Mouse (Mus musculus) c-Kit-positive CD71-positive TER-119-positive erythroid progenitor cells, embryonic 14.5 days (primary cell): ENCODE data around the gene Man1a.

Experiments
- DNase-seq: peaks from one replicate; pipeline ENCODE4 v3.0.0-alpha.2; 2013; ENCODE audit warnings: low spot score

The Man1a gene

DNA sequence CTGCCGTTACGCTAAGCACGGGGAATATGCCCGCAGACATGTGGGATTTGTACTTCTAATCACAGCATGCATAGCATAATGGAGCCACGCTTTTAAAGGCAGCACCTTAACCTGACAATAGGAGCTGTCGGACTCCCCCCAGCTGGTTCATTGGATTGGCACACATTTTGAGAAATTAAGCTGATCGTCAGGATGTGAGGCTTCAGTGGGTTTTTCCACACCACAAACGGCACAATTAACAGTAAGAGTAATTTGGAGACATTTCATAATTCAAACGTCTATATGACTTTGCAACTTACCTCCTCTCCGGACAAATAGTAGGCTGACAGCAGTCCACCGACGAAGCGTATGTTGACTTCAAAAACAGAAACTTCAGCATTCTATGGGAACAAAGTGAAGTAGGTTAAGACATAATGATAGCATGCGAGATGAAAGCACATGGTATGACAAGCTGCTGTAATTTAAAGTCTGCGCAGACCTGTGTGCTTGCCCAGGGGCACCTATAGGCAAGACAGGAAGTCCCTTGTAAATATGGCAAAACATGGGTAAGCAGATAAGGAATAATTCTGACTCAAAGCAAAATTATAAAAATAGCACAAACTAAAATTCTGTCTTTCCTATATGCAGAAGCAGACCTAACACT lies 62.2 kb downstream of the Man1a start:
- DNase-seq = no peak

DNA sequence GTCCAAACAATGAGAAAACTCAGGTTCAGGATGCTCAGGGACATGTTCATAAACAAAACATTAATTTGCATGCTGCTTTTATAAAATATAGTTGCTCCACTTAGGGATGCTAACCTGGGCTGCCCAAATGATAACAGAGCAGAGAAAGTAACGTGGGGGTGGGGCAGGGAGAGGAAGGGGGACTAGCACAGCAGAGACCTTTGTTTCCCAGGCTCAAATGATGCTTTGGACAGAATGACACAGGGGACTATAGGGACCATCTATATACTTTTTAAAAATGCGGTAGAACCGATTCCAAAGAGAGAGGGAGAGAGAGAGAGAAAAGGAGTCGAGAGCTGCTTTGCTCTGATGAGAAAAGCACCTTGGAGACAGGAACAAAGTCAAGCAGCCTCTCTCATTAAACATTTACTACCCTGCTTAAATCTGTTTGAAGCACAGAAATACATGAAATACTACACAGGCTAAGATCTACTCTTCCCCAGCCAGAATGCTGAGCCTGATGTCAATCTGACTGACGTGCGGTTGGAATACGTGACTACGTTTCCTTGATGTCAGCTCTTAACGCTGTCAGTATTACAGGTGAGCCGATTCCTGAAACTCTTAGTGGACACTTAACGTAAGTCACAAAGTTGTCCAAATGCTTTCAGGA lies 63.1 kb downstream of the Man1a start:
- DNase-seq = no peak

DNA sequence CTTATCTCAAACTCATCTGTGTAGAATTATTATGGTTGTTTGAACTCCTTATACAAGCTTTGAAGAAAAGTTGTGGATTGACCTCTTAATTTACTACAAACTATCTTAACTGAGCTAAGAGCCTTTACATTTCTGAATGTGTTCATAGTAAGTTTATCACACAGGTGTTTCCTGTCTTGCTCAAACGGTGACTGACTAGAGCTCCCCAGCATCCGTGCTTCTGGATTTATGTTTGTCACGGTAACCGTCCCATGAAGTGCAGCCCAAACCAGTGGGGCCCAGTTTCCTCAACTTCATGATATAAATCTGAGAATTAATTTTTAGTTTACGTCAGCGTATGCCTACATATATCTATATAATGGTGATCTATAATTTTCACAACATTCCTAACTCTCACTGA lies 67.3 kb downstream of the Man1a start:
- DNase-seq = no peak

DNA sequence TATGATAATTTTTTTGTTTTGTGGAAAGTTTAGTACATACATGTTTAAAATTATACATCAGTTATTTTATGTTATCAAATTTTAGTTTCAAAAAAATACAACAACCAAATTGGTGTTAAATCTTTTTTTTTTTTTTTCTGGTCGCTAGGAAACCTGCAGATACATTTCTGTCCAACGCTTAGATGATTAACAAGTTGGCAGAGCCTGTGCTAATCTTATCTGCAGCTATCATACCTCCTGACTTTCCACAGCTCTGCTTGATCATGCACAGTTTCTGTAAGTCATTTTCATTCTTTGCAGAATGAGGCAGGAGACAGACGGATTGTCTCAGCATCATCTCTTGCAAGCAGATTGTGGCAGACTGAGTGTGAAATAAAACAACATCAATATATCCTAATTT lies 69.5 kb downstream of the Man1a start:
- no peak for DNase-seq

- no peak for DNase-seq
Measured at GRCm38 (mm10) chr10:54005847-54006246, 70.6 kb downstream of the Man1a start.

- DNase-seq = no peak
Measured at GRCm38 (mm10) chr10:54002936-54003335, 73.5 kb downstream of the Man1a start.

DNA sequence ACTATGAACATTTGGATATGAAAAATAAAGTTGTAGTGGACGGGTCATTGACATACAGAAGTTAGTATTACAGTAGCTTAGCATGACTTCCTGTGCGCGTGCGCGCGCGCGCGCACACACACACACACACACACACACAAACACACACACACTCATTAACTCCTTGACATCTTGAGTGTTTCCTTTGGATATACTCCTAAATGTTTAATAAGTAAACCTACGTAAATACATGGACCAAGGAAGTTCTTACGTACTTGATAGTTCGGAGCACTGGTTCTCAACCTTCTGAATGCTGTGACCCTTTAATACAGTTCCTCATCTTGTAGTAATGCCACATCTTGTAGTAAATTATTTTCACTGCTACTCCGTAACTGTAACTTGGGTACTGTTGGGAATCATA lies 79.1 kb downstream of the Man1a start:
- DNase-seq = no peak

- no peak for DNase-seq
Measured at GRCm38 (mm10) chr10:53996216-53996615, 80.2 kb downstream of the Man1a start.

- DNase-seq = no peak
Measured at GRCm38 (mm10) chr10:53994591-53994990, 81.8 kb downstream of the Man1a start.

GRCm38 (mm10) chr10:53990434-53990833 lies 86.0 kb downstream of the Man1a start:
- DNase-seq = no peak

DNA sequence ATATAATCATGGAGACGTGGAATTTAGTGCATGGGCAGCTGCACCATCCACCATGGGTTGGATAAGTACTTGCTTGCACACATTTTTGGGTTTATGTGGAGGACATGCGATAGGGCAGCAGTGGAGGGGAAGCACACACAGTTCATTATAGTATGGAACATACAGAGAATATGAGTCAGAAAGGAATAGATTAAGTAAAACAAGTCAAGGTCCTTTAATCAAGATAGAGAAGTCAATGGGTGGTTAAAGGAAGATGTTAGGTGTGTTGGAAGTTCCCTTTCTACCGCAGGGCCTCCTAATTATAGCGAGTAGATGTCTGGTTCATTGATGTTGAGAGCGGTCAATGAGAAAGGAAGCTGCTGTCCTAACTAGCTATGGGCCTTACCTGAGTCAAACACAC lies 91.5 kb downstream of the Man1a start:
- DNase-seq = no peak

DNA sequence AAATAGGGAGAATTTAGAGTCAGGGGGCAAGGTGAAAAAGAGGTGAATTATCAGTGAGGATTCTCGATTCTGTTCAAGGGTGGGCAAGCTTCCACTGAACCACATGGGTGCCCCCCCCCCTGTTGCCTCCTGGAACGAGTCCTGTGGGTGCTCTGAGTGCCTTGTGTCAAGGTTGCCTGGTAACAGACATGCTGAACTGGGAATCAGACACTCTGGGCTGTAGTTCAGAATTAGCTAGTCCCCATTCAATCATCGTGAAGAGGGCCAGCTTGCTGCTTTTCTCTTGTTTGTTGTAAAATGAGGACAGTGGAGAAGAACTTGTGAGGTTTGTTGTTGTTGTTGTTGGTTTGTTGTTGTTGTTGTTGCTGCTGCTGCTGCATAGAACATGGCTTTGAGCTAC lies 92.3 kb downstream of the Man1a start:
- no peak for DNase-seq

- DNase-seq = no peak
Measured at GRCm38 (mm10) chr10:53978647-53979046, 97.8 kb downstream of the Man1a start.

DNA sequence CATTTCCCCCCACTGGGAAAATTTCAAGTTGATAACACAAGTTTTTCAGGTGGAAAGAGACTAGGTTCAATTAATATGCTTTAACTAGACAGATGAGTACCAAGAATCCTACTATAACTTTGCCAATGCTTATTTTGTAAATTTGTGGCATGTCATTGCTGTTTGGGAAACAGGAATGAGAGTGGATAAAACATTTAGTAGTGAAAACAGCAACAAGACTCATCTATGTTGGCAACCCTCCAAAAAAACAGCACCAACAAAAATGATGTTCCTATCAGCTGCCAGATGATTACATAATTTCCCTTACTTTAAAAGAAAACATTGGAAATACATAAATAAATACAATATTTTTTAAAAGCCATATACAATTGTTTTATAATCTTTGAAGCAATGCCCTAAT lies 102.2 kb downstream of the Man1a start:
- DNase-seq = no peak

- no peak for DNase-seq
Measured at GRCm38 (mm10) chr10:53959759-53960158, 116.7 kb downstream of the Man1a start.

- no peak for DNase-seq
Measured at GRCm38 (mm10) chr10:53941597-53941996, 134.8 kb downstream of the Man1a start.

DNA sequence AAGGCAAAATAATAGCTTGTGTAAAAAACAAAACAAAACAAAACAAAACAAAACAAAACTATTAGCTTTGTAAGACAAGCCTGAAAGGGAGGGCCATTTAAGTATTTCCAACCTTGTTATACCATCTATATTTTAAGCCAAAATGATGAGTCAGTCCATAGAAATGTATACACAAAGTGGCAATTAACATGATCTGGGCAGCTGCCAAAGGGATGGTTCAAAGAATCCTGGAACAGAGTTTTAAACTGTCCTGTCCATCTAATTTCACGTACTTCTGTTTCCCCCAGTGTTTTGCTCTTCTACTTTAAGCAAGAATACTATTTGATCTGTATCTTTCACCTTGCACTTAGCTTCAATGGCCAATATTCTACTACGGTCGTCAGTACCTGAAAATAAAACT lies 138.2 kb downstream of the Man1a start:
- DNase-seq = no peak

- DNase-seq = no peak
Measured at GRCm38 (mm10) chr10:53936078-53936477, 140.3 kb downstream of the Man1a start.

DNA sequence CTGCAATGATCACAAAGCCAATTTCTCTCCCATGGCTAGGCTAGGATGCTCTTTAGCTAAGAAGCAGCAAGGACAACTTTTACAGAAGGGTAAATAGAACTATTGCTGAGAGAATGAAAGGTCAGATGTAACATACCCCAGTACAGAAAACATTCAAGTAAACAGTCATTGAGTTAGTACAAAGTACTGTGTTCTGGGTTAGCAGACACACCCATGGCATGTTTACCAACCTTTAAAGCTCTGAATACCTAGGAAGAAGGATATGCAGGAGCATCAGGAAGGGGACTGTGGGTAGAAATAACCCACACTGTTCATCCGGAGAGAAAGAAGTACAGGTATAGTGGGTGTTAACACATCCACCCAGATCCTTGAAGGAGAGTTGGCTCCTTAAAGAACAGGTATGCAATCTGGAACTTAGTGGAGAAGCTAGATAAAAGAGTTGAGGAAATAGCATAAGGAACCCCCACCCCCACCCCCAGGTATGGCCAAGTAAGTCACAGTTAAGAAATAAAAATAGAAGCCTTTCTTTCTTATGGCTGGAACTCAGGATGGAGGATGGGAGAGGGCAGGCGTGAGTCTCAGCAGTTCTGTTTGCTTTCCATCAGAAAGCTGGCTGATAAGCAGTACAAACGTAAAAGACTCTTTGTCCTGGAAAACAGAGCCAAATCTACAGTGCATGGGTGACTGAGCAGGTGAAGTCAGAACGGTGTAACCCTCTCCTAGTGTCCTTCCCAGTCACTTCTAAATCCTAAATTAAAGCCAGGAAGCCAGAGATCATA lies 146.5 kb downstream of the Man1a start:
- no peak for DNase-seq

DNA sequence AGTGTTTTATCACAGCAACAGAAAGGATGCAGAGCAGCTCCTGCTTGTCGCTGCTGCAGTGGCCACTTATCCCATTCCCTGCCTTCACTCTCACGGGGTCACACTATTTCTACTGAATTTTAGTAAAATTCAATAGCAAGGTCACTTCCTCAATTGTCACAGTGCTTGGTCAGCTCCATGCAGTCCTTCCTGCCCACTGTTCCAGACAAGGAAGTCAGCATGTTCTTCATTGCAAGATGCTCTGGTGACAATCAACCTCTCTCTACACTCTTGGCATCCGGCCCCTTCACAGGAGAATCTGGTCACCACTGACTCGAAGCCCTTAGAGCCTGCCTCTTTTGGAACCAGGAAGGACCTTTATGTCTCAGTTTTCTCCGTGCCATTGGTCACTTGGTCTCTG lies 148.5 kb downstream of the Man1a start:
- no peak for DNase-seq

GRCm38 (mm10) chr10:53925456-53925855 lies 151.0 kb downstream of the Man1a start:
- DNase-seq = no peak

DNA sequence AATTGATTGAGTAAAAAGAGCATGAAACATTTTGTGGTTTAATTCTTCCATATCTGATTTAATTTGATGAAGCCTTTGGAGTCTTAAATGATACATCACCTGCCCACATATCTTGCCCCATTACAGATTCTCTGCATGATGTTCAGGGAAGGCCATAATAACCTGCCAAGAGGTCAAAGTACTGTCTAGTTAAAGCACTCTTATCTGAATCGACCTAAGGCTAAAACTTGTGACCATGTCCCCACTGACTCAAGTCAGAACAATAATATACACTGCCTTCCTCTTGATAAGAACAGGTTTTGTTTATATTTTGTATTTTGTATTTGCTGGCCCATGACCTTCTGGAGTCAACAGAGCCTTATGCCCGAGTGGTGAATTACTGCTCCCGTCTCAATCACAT lies 154.2 kb downstream of the Man1a start:
- no peak for DNase-seq

DNA sequence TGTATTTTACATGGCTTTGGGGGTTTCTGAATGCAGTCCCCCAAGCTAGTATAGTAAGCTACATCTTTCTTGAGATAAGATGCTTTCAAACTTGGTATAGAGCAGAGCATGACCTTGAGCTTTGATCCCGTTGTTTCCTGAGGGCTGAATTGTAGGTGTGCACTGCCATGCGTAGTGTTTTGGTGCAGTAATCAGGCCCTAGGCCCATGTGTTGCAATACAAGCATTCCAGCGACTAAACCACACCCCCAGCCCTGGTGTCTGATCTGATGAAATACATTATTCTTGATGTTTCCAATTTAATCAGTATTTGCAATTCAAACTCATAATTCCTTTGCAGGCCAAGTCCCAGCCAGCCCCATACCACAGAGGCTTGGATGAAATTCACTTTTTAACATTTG lies 158.9 kb downstream of the Man1a start:
- DNase-seq = no peak
